Mouse (Mus musculus) yolk sac, embryonic 10.5 days (tissue): ENCODE measurements around the gene Bphl.
"Not testable (repeated sequence)": the region's sequence is repeated elsewhere in the genome, so short reads cannot be mapped to it uniquely, and the experiment has no call there.

Experiments
- DNase-seq: peaks from one replicate; pipeline ENCODE4 v3.0.0-alpha.2; 2017; ENCODE audit warnings: low spot score

Bphl gene

DNA sequence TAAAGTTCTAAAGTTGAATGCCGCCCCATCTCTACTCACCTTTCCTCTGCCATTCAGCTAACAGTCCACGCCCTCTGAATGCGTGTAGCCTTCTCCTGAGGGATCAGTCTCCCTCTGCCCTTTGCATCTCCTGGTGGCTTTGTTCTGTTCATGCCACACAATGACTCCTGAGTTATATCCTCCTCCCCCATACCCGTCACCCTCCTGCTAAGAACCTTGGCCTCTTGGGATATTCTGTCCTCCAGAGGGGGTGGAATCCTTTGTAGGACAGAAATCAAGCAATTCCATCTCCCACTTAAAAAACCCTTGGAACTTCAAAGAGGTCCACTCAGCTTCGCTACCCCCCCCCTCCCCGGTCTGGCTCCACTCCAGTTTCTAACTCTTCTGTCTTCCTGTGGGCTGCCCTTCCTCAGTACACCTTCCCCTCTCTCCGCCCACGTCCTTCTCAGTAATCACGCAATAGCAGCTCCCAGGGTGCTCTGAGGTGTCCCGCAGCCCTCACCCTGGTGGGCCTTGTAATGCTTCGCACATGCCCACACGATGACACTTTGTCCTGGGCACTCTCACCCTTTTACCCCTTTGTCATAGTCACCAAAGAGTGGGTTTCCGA is 16.4 kb downstream of the Bphl start:
- no peak for DNase-seq

DNA sequence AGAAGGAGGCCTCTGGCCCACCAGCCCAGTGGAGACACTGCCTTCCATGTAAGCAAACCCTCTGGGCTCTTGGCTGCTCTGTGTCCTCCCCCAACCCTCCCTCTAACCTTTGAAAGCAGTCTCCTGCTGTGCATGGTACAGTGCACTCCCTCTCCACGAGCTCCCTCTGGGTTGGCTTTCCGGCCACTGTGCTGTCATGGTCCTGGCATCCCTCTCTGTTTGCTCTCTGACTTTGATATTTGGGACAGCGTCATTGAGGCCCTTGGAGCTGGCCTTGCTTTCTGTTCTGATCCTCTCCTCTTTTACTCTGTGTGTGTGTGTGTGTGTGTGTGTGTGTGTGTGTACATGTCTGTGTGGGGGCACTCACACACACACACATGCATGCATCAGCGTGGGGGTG is 17.0 kb downstream of the Bphl start:
- no peak for DNase-seq

DNA sequence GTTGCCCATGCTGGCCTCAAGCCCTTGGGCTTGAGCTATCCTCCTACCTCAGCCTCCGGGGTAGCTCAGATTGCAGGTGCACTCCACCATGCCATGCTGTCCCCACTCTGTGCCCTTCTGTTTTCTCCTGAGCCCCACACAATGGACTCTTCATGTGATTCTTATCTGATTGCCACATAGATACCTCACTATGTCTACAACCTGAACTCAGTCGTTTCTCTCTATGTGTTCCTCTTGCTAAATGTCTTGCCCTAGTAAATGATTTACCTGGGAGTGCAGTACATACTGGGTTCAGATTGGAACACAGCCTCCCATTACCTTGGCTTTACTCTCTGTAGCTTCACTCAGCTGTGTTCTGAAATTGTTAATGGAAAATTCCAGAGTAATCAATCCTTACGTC is 17.6 kb downstream of the Bphl start:
- no peak for DNase-seq

DNA sequence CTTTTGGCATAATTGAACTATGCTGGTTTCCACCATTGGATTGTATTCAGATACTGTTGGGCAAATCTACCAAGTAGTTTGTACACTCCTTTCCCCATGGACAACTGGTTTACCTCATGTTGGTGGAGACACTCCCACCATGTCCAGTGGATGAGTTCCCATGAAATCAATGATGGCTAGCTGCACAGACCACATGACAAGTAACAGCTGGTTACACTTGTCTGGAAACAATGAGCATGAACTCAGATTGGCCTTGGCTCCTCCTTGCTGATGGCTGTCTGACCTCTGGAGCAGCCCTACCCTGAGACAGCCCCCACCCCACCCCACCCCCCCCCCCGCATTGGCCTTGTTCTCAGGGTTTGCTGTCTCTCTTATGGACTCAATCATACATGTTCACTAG is 19.9 kb downstream of the Bphl start:
- no peak for DNase-seq

DNA sequence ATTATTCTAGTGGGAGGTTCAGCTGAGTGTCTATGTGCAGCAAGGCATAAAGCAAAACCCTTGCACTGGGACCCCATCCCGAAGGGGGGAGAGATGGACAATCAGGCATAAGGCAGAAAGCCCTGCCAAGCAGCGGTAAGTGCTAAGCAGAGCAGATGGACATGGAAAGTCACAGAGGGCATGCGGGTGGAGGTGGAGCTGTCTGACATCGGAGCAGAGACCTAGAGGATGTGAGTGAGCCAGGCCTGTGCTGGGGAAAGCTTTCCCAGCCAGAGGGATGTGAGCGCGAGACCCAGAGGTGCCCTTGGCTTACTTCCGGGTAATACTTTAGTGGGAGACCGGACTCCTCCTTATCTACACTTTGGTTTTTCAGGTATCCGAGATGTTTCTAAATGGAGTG is 22.7 kb downstream of the Bphl start:
- DNase-seq, result no peak

DNA sequence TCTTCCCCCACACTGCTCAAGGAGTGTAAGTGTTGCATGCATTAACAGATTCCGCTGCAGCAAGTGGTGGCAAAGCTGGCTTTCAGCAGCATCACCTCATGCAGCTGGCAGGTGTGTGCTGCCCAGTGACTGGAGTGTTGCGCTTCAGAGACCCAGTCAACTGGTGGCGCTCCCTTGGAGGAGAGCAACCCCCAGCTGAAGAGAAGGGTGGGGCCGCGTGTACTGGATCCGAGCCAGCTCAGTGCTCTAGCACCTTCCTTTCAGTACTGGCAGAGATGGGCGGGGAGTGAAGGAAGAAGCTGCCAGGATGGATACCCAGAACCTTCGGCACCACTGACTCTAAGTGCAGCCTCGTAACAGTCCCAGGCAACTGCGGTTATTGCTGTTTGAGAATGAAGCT is 25.1 kb downstream of the Bphl start:
- DNase-seq, result no peak

DNA sequence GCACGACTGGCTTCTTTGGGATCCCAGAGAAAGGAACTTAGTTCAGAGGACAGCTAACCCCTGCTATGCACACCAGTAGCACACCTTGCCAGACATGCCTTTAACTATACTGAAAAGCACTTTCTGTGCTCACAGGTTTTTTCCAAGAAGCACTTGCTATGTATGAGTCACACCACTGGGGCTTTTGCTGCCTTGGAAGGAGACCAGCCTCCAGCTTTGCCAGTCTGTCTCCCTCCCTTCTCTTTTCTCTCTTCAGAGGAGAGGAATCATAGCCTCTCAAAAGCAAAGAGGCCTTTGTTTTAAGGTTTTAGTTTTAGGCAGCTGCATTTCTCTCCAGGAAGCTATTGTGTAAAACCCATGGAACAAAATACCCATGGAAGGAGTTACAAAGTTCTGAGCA is 29.0 kb downstream of the Bphl start:
- DNase-seq, result no peak

DNA sequence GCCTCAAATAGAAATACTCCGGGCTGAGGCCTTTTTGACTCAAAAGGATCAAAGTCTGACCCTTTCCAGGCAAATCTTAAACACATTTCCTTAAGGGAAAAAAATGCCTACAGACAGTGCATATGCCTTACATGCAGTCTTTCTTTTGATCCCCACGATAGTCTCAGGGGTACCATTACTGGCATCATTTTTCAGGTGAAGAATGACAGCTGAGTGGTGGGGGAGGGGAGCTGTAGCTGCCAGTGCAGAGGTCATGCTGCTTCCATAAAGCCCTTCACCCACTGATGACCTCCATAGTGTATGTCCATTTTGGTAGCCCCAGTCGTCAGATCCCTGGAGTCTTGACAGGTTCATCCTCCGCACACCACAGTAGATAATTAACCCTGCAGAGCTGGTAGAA is 32.9 kb downstream of the Bphl start:
- DNase-seq, result no peak

DNA sequence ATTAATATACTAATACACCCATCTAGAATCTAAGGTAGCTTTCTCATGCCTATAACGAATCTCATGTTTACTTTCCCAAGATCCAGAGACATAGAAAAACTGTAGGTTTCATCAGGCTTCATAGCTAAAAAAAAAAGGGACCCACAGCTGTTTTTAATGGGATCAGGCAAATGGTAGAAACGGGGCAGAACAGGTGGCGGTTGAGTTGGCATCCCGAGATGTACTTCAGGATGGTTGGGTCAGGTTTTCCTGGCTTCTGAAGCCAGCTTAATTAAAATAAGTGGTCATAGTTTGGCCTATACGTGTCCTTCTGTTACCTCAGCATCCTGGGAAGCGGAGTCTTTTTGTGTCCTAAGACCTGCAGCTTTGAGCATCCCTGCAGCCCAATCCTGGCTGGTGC is 34.4 kb downstream of the Bphl start:
- DNase-seq, result no peak

DNA sequence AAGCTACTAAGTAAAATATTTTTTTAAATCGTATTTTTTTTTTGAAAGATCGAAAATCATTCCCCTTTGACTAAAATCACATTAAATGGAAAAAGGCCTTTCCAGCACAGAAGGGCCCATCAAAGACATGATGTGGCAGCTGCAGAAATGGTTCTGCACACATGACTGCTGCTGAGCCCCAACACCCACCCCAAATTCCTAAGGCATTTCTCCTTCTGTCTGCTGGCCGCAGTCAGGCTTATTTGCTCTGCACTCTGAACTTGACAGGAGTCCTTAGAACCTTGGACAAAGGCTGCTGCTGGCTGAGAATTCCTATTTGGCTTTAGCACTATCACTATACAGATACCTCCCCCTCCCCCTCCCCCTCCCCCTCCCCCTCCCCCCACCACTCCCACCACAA is 35.5 kb downstream of the Bphl start:
- no peak for DNase-seq

DNA sequence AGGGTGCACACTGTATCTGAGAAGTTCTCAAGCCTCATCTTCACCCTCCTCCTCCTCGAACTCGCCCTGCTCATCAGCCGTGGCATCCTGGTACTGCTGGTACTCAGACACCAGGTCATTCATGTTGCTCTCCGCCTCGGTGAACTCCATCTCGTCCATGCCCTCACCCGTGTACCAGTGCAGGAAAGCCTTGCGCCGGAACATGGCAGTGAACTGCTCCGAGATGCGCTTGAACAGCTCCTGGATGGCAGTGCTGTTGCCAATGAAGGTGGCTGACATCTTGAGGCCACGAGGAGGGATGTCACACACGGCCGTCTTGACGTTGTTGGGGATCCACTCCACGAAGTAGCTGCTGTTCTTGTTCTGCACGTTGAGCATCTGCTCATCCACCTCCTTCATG is 37.0 kb downstream of the Bphl start:
- not testable (repeated sequence) for DNase-seq

DNA sequence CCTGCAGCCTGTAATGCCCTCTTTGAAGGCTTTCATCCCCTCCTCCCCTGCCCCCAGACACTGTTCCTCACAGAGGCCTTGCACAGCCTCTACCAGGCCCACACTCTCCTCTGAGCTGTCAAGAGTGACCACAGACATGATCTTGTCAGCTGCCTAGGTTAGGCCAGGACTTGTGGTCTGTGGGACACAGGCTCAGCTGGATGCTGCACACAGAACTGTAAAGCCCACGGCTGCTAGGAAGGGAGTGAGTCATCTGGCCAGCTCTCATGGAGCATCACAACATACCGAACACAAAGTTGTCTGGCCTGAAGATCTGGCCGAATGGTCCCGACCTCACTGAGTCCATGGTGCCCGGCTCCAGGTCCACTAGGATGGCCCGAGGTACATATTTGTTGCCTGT is 38.5 kb downstream of the Bphl start:
- not testable (repeated sequence) for DNase-seq

DNA sequence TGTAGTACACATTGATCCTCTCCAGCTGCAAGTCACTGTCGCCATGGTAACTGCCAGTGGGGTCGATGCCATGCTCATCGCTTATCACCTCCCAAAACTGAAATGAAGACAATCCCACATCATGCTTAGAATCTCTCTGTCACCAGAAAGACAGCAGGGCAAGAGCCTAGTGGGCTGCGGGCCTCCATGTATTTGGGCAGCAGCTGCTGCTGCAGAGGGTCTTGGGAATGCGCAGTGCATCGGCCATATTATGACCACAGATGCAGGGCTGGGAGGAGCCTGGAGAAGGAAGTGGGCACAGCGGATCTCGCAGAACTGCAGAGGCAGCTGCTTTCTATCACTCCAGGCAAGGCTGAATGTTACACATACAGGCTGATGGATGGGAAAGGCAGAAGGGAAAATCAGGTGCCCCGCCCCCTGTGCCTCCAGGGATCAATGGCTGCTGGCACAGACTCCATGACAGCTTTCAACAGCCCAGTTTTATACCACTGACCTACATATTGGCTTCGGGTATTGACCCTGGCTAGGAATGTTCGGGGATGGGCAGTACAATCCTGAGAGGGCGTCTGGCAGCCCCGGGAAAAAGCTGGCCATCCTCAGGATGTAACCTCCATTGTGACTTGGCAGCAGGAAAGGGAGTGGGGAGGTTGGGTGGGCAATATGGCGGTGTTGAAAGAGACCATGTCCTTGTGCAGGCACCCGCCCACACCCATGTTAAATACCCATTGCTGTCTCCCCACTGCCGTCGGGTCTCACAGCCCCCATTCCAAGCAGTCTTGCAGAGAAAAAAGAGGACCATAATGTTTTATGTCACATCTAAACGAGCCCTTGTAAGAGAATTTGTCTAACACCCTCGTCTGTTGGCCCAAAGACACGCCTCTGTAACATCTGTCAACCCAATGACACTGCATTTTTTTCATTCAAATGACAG is 39.4 kb downstream of the Bphl start:
- DNase-seq, result peak; percentile 18

DNA sequence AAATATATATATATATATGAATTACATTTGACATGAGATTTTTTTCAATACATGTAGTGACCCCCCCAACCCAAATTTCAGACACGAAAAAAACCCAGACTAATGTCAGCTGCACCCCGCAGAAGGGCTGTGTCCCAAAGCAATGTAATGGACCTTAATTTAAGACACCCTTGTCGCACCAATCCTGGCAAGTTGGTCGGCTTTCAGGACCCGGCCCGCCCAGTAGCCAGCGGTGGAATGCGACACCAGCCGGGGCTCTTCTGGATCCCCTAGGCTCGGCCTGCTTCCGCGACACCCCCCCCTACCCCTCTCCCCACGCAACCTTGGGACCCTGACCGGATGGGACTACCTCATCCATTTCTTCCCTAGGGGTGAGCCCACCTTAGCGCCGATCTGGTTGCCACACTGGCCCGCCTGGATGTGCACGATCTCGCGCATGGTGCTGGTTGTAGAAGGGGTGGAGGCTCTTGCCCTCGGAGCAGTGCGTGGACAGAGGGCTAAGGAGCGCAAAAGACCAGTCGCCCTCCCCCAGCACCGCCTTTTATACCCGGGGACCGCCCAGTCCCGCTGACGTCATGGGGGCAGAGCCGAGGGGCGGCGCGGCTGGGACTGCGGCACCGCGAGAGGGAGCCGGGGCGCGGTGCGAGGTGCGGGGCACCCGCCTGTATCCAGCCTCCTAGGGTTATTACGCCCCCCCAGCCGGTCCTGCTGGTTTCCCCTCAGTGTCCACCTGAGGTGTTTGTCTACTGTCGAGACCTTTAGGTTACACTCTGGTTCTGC is 40.3 kb downstream of the Bphl start, which contains the start of gene Tubb2a:
TSS of gene Tubb2a (minus strand) at position 516 of the 780 bp plus-strand sequence.
- peak; percentile 87 for DNase-seq

DNA sequence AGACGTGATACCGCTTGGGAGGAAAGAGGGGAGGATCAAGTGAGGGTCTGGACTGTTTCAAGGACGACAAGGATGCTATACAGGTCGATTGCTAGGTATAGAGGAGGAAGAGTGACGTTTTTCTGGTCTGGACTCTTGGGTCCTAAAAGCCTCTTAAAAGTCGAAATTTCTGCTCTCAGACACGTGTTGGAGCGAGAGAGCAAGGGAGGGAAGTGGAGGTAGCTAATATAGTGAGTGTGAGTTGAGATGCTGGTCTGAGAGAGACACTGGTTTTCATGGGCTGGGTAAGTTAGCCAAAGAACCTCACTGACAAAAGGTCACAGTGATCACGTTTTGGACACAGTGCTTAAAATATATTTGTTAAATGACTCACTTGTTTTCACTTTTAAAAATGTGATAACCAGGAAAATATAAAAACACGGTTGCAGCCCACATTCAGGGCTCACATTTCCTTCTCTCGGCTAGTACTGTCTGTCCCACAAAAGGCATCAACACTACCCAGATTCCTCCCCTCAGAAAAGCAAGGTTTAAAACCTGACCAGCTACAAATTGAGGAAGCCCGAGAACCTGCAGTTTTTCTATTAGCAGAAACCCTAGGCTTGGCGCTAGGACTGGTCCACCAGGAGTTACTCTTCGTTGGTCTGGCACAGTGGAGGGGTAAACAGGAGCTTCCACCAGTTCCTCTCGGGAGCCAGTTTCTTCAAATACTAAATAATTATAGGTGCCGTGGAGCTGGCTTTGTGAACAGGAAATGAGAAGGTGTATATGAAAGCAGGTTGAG is 41.3 kb downstream of the Bphl start:
- DNase-seq, result no peak

DNA sequence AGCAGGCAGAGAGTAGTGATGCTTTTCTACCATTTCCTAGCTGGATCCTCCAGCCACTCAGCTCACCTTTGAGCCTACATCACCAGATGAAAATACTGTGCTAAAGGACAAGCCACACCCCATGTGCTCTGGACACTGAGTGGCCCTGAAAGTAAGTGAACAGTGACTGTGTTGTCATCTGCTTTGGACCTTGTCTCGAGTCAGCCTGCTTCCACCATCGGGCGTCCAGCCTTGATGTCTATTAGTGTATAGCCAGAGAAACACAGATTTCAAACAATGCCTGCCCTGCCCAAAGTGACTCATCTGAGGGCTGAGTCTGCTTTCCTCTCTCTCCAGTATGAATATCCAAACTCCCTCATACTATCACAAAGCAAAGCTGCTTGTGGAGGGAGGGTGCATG is 42.4 kb downstream of the Bphl start:
- DNase-seq, result no peak

DNA sequence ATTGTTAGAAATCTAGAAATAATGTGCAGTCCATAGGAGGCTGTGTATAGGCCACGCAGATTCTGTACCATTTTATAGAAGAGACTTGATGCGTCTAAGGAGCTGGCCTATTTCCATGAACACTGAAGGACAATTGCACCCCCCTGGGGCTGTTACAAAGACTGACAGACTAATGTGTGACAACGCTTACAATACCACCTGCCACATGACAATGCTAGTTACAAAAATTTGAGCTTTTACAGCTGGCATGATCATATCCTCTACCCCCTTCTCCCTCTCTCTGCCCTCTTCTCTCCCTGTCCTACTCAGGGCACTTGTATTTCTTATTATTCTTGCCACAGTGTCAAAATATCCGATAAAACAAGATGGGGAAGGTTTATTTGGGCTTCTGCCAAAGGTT is 44.5 kb downstream of the Bphl start:
- DNase-seq, result no peak

DNA sequence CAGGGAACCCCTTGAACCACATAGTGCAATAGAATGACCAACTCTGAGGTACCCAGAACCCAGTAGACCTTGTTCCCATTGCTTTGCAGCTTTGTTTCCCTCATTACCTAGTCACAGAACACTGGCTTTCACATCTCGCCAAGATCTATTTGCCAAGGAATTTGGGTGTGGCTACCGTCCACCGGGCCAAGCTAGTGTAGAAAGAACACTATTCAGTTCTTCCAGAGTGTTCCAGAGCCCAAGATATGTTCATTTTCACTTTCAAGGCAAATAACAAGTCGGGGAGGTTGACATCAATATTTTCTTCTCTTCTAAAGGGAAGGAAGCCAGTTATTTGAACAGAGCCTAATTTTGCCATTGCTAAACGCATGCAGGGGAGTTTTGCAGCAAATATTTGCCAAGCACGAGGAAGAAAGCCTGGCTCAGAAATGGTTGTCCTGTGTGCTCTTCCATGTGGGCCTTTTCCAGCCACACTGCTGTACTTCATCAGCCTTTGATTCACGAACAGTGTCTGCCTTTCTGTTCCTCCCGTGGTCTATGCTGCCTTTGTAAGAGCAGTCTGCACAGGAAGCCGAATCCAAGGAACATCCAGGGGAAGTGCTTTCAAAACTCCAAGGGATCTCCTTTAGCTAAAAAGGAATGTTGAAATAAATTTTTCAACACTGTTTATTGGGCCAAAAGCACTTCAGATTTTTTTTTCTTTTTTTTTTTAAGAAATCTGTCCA is 46.8 kb downstream of the Bphl start:
- no peak for DNase-seq

DNA sequence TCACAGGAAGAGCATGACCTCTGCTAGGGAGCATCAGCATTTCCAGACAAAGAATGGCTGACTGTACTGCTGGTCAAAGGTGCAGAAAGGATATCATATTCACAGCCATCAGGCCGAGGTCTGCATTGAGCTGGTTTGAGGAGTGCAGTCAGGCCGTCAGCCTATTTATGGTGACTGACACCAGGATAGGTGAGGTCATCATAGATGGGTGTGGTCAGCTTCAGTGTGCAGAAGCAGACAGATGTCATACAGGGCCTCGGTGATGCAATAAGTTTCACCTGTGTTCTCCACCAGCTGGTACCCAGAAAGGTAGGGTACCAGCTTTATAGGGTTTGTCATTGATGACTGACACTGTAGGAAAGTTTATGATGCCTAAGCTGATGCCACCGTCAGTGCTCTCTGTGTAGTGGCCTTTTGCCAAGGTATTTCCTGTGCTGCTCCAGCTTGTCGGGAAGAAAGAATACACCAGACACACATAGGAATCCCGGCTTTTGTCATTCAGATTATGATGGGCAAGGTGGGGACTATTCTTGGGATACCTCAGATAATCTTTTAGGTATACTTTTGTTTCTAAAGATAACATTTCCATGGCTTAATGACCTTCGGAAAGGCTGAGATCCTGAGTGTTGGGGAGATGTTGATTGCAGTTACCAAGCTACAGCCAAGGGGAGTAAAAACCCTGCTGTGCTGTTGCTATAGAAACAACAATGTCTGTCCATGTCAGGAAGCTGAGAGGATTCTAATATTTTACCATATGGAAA is 49.8 kb downstream of the Bphl start:
- no peak for DNase-seq

DNA sequence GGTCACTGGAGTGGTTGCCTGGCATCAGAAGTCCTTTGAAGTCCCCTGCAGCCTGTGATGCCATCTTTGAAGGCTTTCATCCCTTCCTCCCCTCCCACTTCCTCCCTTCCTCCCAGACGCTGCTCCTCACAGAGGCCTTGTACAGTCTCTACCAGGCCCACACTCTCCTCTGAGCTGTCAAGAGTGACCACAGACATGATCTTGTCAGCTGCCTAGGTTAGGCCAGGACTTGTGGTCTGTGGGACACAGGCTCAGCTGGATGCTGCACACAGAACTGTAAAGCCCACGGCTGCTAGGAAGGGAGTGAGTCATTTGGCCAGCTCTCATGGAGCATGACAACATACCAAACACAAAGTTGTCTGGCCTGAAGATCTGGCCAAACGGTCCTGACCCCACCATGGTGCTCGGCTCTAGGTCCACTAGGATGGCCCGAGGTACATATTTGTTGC is 50.8 kb downstream of the Bphl start:
- DNase-seq, result not testable (repeated sequence)
